ENCODE assay signal across 8 mouse cellular contexts in genomic region chr8:106563691-106564182, GRCm38 (mm10). TPM values are rescaled to one million over a fixed set of nuclear protein-coding genes. Genes with fewer than 3 reads are reported as not detected.
DNase-seq lines count a peak whose midpoint lies in the region; ATAC-seq and TF ChIP-seq lines count a peak whose summit lies in the region.

No protein-coding gene starts in this region.

- no peak for TF ChIP-seq CTCF in intestine, postnatal 0 days (IDR thresholded peaks at IDR 0.05; ENCODE audit: low read depth)

- no peak overlapping the region for H3K4me3 ChIP-seq in intestine, postnatal 0 days (ENCODE audit: low read depth, low read length)
- no peak overlapping the region for H3K4me3 ChIP-seq in forebrain, embryonic 10.5 days

- H3K9me3 ChIP-seq in intestine, postnatal 0 days (ENCODE audit: control insufficient read depth): no peaks in the 10 kb centered on the region
- H3K9me3 ChIP-seq in forebrain, embryonic 10.5 days: no peaks in the 10 kb centered on the region

- H3K4me2 ChIP-seq in intestine, postnatal 0 days (replicated peaks; ENCODE audit: low read depth): no peak overlapping the region

- no peaks in the 10 kb centered on the region for H3K36me3 ChIP-seq in intestine, postnatal 0 days (ENCODE audit: control insufficient read depth, insufficient read depth)
- no peaks in the 10 kb centered on the region for H3K36me3 ChIP-seq in forebrain, embryonic 10.5 days (replicated peaks)

- peak; percentile 38 to 44 for DNase-seq in B cell, adult 2 months
- peak; percentile 26 for DNase-seq in adipocyte (ENCODE audit: low spot score)
- DNase-seq in lung, postnatal 36 days: peak; percentile 50
- no peak for DNase-seq in adrenal gland, adult 8-10 months
- DNase-seq in thymus, postnatal 14 days: no peak
- no peak for DNase-seq in forebrain, embryonic 10.5 days (ENCODE audit: extremely low spot score, low spot score)

- 0 out of 2 replicates have a peak overlapping the region, but pooled peaks have one; percentile 2 for H3K27ac ChIP-seq in intestine, postnatal 0 days (ENCODE audit: low read depth, low read length)
- H3K27ac ChIP-seq in forebrain, embryonic 10.5 days: no peak overlapping the region

- H3K4me1 ChIP-seq in intestine, postnatal 0 days (replicated peaks; ENCODE audit: control insufficient read depth, insufficient read depth, low read length): no peaks in the 10 kb centered on the region
- peaks cover 13% of the 10 kb centered on the region for H3K4me1 ChIP-seq in forebrain, embryonic 10.5 days

- 0 out of 2 replicates have a peak, but pooled peaks have one; percentile 36 for ATAC-seq in intestine, postnatal 0 days
- no peak for ATAC-seq in erythroid progenitor cell, adult 5-6 weeks (replicated peaks; ENCODE audit: low FRiP score, poor library complexity, severe bottlenecking)

- H3K9ac ChIP-seq in intestine, postnatal 0 days (ENCODE audit: low read depth, low read length): no peak overlapping the region

- no peaks in the 10 kb centered on the region for H3K27me3 ChIP-seq in intestine, postnatal 0 days (replicated peaks; ENCODE audit: control insufficient read depth, insufficient read depth, low read length)
- peaks cover 13% of the 10 kb centered on the region; the same call in 1 of the 2 replicates for H3K27me3 ChIP-seq in forebrain, embryonic 10.5 days (ENCODE audit: poor library complexity, severe bottlenecking)

- 63% methylated on average over 3 of the region's 3 CpGs for WGBS in intestine, postnatal 0 days
- WGBS in forebrain, embryonic 10.5 days: 69% methylated on average over 3 of the region's 3 CpGs

RNA-seq across cellular contexts. Expression of gene Gm10073, which starts 9.5 kb away (rescaled TPM):
- polyA plus RNA-seq in intestine, postnatal 0 days (2015; fragmentation: Nextera tagmentation; extraction: Ambion mirVana): 8.8 and 9.2 TPM in 2 replicates
- total RNA-seq in adrenal gland, adult 8-10 months (2022): 100 to 1,000 TPM; 129 to 165 (median 142) TPM
- polyA plus RNA-seq in forebrain, embryonic 10.5 days (2016; fragmentation: Nextera tagmentation; extraction: Ambion mirVana): 7.6 and 8.4 TPM in 2 replicates
- total RNA-seq in erythroid progenitor cell, adult 5-6 weeks (2015; ENCODE audit: low replicate concordance): 32.7 and 35.3 TPM in 2 replicates
- total RNA-seq in erythroid progenitor cell, adult 5-6 weeks (2017; ENCODE audit: low replicate concordance): 12.3 TPM in 1 of 2 replicates, not detected in the other

RNA-seq across cellular contexts. Expression of gene Cdh1, which starts 39.4 kb away (rescaled TPM):
- polyA plus RNA-seq in intestine, postnatal 0 days (2015; fragmentation: Nextera tagmentation; extraction: Ambion mirVana): 82.1 and 88.1 TPM in 2 replicates
- under 1 TPM; 0.06 to 0.38 (median 0.21) TPM for total RNA-seq in adrenal gland, adult 8-10 months (2022)
- polyA plus RNA-seq in forebrain, embryonic 10.5 days (2016; fragmentation: Nextera tagmentation; extraction: Ambion mirVana): 7.2 and 8.4 TPM in 2 replicates
- total RNA-seq in erythroid progenitor cell, adult 5-6 weeks (2015; ENCODE audit: low replicate concordance): 1.8 TPM in 1 of 2 replicates, not detected in the other
- total RNA-seq in erythroid progenitor cell, adult 5-6 weeks (2017; ENCODE audit: low replicate concordance): 0.08 and 0.64 TPM in 2 replicates

RNA-seq across cellular contexts. Expression of gene Cdh3, which starts 53.0 kb away (rescaled TPM):
- 2.9 and 3.6 TPM in 2 replicates for polyA plus RNA-seq in intestine, postnatal 0 days (2015; fragmentation: Nextera tagmentation; extraction: Ambion mirVana)
- total RNA-seq in adrenal gland, adult 8-10 months (2022): under 1 TPM; 0.35 to 0.81 (median 0.55) TPM
- 10.4 and 11.2 TPM in 2 replicates for polyA plus RNA-seq in forebrain, embryonic 10.5 days (2016; fragmentation: Nextera tagmentation; extraction: Ambion mirVana)
- not detected in 2 replicates for total RNA-seq in erythroid progenitor cell, adult 5-6 weeks (2015; ENCODE audit: low replicate concordance)
- not detected in 2 replicates for total RNA-seq in erythroid progenitor cell, adult 5-6 weeks (2017; ENCODE audit: low replicate concordance)

Comparison
In these comparisons a context has a peak if more than half of its experiments do, and no peak if none do; other contexts are left out.
1. DNase-seq: peak in B cell, adult 2 months (2 of 2), adipocyte (single experiment) and lung, postnatal 36 days (single experiment); none in adrenal gland, adult 8-10 months (single experiment), thymus, postnatal 14 days (single experiment) and forebrain, embryonic 10.5 days (single experiment).